Mouse (Mus musculus): ENCODE data around the gene Slc25a22.

- TF ChIP-seq GATA1 (IDR thresholded peaks at IDR 0.05; ENCODE audit: borderline replicate concordance, low read length) (no peak), FLI1 (IDR thresholded peaks at IDR 0.05; ENCODE audit: low read length) (no peak)
These were observed 4.5 kb upstream of the Slc25a22 start for GRCm38 (mm10) chr7:141442199-141442598.

Measured in megakaryocyte, embryonic 14.5 days (primary cell).